Mouse (Mus musculus) spleen, adult 10 weeks (tissue): Measurements from ENCODE around the gene Emp1. TPM values are rescaled to one million over a fixed set of nuclear protein-coding genes. Genes with fewer than 3 reads are reported as not detected.

ENCODE experiments used
- polyA plus RNA-seq: library from polyadenylated mRNA; stranded (reverse); fragments of 350-450 nt; fragmentation: Illumina TruSeq; extraction: RNeasy Lipid Tissue Mini Kit (QIAGEN cat#74804); gene quantifications from one replicate; pipeline ENCODE4 v1.2.3, GENCODE M21; 2015; ENCODE audit warnings: low replicate concordance; ENCODE audit not compliant: insufficient read depth

Emp1 gene
- 22.4 TPM for polyA plus RNA-seq

DNA sequence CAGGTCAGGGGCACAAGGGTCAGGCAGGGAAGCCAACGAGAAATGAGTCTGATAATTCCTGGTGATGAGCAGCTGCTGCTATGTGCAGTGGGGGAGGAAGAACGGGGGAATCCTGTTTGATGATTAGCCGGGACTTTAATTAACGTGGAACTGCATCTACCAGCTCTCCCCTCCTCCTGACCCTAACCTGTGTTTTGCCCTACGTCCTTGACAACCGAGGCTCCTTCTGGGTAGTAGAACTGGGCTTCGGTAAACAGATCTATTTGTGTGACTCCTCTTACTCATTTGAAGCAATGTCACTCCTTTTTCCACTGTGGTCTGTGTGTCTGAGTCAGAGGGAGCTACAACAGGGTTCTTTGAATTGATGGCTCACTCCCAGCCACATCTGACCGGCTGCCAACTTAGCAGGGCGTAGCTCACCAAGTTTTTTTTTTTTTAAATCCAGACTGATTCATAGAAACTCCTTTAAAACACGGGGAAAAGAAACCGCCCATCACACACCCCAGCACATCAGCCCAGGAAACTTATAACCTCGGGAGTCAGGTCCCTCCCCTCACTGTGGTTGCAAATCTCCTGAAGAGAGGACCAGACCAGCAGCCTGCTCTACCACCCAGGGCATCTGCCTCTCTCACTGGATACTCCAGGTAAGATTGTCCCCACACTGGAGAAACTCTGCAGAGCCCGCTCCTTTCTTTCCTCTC is at the start of gene Emp1:
TSS of gene Emp1 (plus strand) at position 87 of the 701 bp plus-strand sequence.

Other genes with a start within 250 kb of the Emp1 start
- not detected for gene Gprc5d, start 244.3 kb upstream of the Emp1 start, polyA plus RNA-seq
- 15.2 TPM for gene Fam234b, start 164.6 kb upstream of the Emp1 start, polyA plus RNA-seq
- gene Hebp1, start 164.5 kb upstream of the Emp1 start, polyA plus RNA-seq, result 102 TPM
- gene Gsg1, start 108.2 kb upstream of the Emp1 start, polyA plus RNA-seq, result 0.30 TPM
- gene Pbp2, start 52.1 kb upstream of the Emp1 start, polyA plus RNA-seq, result not detected